Comparison of ENCODE assay signal across 17 mouse cellular contexts in genomic region chr5:148532201-148532600, GRCm38 (mm10). TPM values are rescaled to one million over a fixed set of nuclear protein-coding genes. Genes with fewer than 3 reads are reported as not detected.
DNase-seq lines count a peak whose midpoint lies in the region; ATAC-seq and TF ChIP-seq lines count a peak whose summit lies in the region.
"Had no signal": no experiment of that assay in that cellular context is flagged by ENCODE, and none has a peak within 500 bp of the region (broad histone marks: within the 10 kb centered on the region; RNA-seq: fewer than 3 reads in every experiment).

No protein-coding gene starts in this region.

- H3K9me3 ChIP-seq in kidney, postnatal 0 days (replicated peaks; ENCODE audit: low read length) = no peaks in the 10 kb centered on the region
- H3K9me3 ChIP-seq in forebrain, embryonic 13.5 days (replicated peaks) = no peaks in the 10 kb centered on the region
- H3K9me3 ChIP-seq: embryonic facial prominence, embryonic 12.5 days; intestine, embryonic 15.5 days; liver, embryonic 13.5 days had no signal

- 25% methylated on average over 5 of the region's 5 CpGs for WGBS in kidney, postnatal 0 days
- WGBS in forebrain, embryonic 13.5 days = 3% methylated on average over 5 of the region's 5 CpGs

- H3K4me1 ChIP-seq in kidney, postnatal 0 days (replicated peaks; ENCODE audit: insufficient read depth, low read length) = no peaks in the 10 kb centered on the region
- peaks cover 40% of the 10 kb centered on the region for H3K4me1 ChIP-seq in forebrain, embryonic 13.5 days

- H3K4me2 ChIP-seq in kidney, postnatal 0 days (ENCODE audit: low read length) = no peak overlapping the region
- no peak overlapping the region for H3K4me2 ChIP-seq in forebrain, embryonic 13.5 days
- H3K4me2 ChIP-seq: embryonic facial prominence, embryonic 12.5 days; intestine, embryonic 15.5 days; liver, embryonic 13.5 days had no signal

- H3K27ac ChIP-seq in kidney, postnatal 0 days = no peak overlapping the region
- H3K27ac ChIP-seq in forebrain, embryonic 13.5 days = peak overlapping the region; percentile 59; the same call in 1 of the 2 replicates
- H3K27ac ChIP-seq: embryonic facial prominence, embryonic 12.5 days; intestine, embryonic 15.5 days; liver, embryonic 13.5 days had no signal

- DNase-seq in embryo, embryonic 10 days (ENCODE audit: low spot score) = peak; percentile 32
- DNase-seq in embryo, embryonic 9.5 days (ENCODE audit: extremely low spot score) = no peak
- peak; percentile 42 for DNase-seq in kidney, postnatal 0 days (ENCODE audit: low spot score)
- DNase-seq in kidney, postnatal 25 days = no peak
- peak; percentile 76 for DNase-seq in retina, embryonic 14.5 days (ENCODE audit: low spot score)
- no peak for DNase-seq in lung, postnatal 36 days
- DNase-seq in spleen, postnatal 4 days (ENCODE audit: low spot score in 2 of 2) = no peak
- DNase-seq: adrenal gland, postnatal 25 days; cerebellum, postnatal 14 days; gastrocnemius, postnatal 10 days; heart, postnatal 10 days; liver, embryonic 13.5 days; thymus, adult 18-20 months had no signal

- no peaks in the 10 kb centered on the region for H3K36me3 ChIP-seq in kidney, postnatal 0 days (ENCODE audit: insufficient read depth, low read length)
- no peaks in the 10 kb centered on the region for H3K36me3 ChIP-seq in forebrain, embryonic 13.5 days (ENCODE audit: poor library complexity, severe bottlenecking)
- H3K36me3 ChIP-seq: embryonic facial prominence, embryonic 12.5 days; intestine, embryonic 15.5 days; liver, embryonic 13.5 days had no signal

- no peak overlapping the region for H3K9ac ChIP-seq in kidney, postnatal 0 days (ENCODE audit: low read depth, low read length)
- H3K9ac ChIP-seq in forebrain, embryonic 13.5 days = no peak overlapping the region
- H3K9ac ChIP-seq: embryonic facial prominence, embryonic 12.5 days; intestine, embryonic 15.5 days; liver, embryonic 13.5 days had no signal

- no peak for TF ChIP-seq CTCF in kidney, postnatal 0 days (IDR thresholded peaks at IDR 0.05; ENCODE audit: low read depth)

- no peak for ATAC-seq in kidney, postnatal 0 days (replicated peaks; ENCODE audit: low FRiP score, low read depth)
- peak; percentile 82 for ATAC-seq in forebrain, embryonic 13.5 days
- ATAC-seq: intestine, embryonic 15.5 days had no signal

- H3K4me3 ChIP-seq in kidney, postnatal 0 days (replicated peaks; ENCODE audit: low read depth, low read length) = no peak overlapping the region
- no peak overlapping the region for H3K4me3 ChIP-seq in forebrain, embryonic 13.5 days
- H3K4me3 ChIP-seq: embryonic facial prominence, embryonic 12.5 days; intestine, embryonic 15.5 days; liver, embryonic 13.5 days; myocyte had no signal

- H3K27me3 ChIP-seq in kidney, postnatal 0 days (ENCODE audit: insufficient read depth, low read length) = no peaks in the 10 kb centered on the region
- no peaks in the 10 kb centered on the region for H3K27me3 ChIP-seq in forebrain, embryonic 13.5 days
- H3K27me3 ChIP-seq: embryonic facial prominence, embryonic 12.5 days; intestine, embryonic 15.5 days; liver, embryonic 13.5 days had no signal

RNA-seq across cellular contexts. Expression of gene Ubl3, which starts 20.4 kb away (rescaled TPM):
- polyA plus RNA-seq in kidney, postnatal 0 days (2015; fragmentation: Nextera tagmentation; extraction: Ambion mirVana) = 100 and 104 TPM in 2 replicates
- 71.5 and 74.5 TPM in 2 replicates for polyA plus RNA-seq in forebrain, embryonic 13.5 days (2015; fragmentation: Nextera tagmentation; extraction: Ambion mirVana)

Comparison
In these comparisons a context has a peak if more than half of its experiments do, and no peak if none do; other contexts are left out.
1. DNase-seq: peak in embryo, embryonic 10 days (single experiment), kidney, postnatal 0 days (single experiment) and retina, embryonic 14.5 days (single experiment); none in embryo, embryonic 9.5 days (single experiment), kidney, postnatal 25 days (0 of 2), lung, postnatal 36 days (single experiment) and spleen, postnatal 4 days (0 of 2).